Mouse (Mus musculus): ENCODE measurements around the gene Ifitm10.

GRCm38 (mm10) chr7:142385742-142386403 is 12.3 kb upstream of the Ifitm10 start:
- TF ChIP-seq CTCF (IDR thresholded peaks at IDR 0.05; ENCODE audit: low read depth) (no peak), EP300 (IDR thresholded peaks at IDR 0.05; ENCODE audit: low read depth) (no peak)

Measured in heart, postnatal 0 days (tissue).